Mouse (Mus musculus): ENCODE data around the gene Nav2. TPM values are rescaled to one million over a fixed set of nuclear protein-coding genes. Genes with fewer than 3 reads are reported as not detected.

Gene Nav2
- total and polyA plus RNA-seq, 3 experiments, result 2.0 to 2.7 TPM; not detected in 1

DNA sequence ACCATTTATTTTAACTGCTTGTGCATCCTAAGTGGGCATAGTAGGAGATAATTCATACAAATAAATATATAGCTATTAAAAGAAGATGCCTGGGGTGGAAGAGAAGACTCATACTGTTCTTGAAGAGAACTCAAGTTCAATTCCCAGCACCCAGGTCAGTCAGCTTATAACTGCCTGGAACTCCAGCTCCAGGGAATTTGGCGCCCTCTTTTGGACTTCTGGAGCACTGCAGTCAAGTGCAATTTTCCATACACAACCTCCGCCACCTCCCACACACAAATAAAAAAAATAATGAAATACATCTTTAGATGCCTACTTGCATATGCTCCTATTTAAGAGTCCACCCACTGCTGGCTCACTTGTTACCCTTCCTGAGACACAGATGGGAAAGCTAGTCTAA, 416.1 kb downstream of the Nav2 start:
- DNase-seq (ENCODE audit: low read depth, low spot score), result peak; percentile 39
- Histone ChIP-seq H3K4me3 (ENCODE audit: control insufficient read depth in 1 of 2, insufficient read depth in 1 of 2, low read depth in 2 of 2, low read length in 2 of 2) (no peak overlapping the region), H3K36me3 (ENCODE audit: control insufficient read depth in 1 of 2, insufficient read depth in 2 of 2, low read length in 2 of 2) (peaks cover 0 to 51% of the 10 kb centered on the region in 2 experiments; a peak in 2 of 4 replicates), H3K79me2 (ENCODE audit: control insufficient read depth, insufficient read depth, low read length, poor library complexity) (no peaks in the 10 kb centered on the region; the same call in 1 of the 2 replicates), H3K27ac (ENCODE audit: control insufficient read depth, low read depth, low read length) (no peak overlapping the region), H3K27me3 (ENCODE audit: control insufficient read depth in 1 of 2, insufficient read depth in 2 of 2, low read length in 2 of 2) (no peaks in the 10 kb centered on the region), H3K4me1 (ENCODE audit: control insufficient read depth in 1 of 2, insufficient read depth in 2 of 2, low read length in 2 of 2) (peaks cover 34 to 64% of the 10 kb centered on the region in 2 experiments), H3K9ac (ENCODE audit: control insufficient read depth, low read depth, low read length, poor library complexity, severe bottlenecking) (no peak overlapping the region), H3K9me3 (replicated peaks; ENCODE audit: insufficient read depth, low read length) (no peaks in the 10 kb centered on the region)
- TF ChIP-seq RAD21 (IDR thresholded peaks at IDR 0.05; ENCODE audit: low read depth, low read length) (peak; percentile 54), ZC3H11A (IDR thresholded peaks at IDR 0.05; ENCODE audit: low read depth, low read length) (peak; percentile 35; the same call in 1 of the 2 replicates), SMC3 (IDR thresholded peaks at IDR 0.05; ENCODE audit: low read depth, low read length) (peak; percentile 33; the same call in 1 of the 2 replicates), CTCF (IDR thresholded peaks at IDR 0.05 in 2 of 3, conservative IDR thresholded peaks at IDR 0.05 in 1 of 3; ENCODE audit: control insufficient read depth in 1 of 3, insufficient read depth in 1 of 3, low read depth in 2 of 3, low read length in 3 of 3, poor library complexity in 1 of 3, severe bottlenecking in 1 of 3) (peak; percentile 62 to 64 (median 62)), TBP (IDR thresholded peaks at IDR 0.05; ENCODE audit: low read depth, low read length) (no peak), UBTF (IDR thresholded peaks at IDR 0.05; ENCODE audit: borderline replicate concordance, insufficient read depth, low read depth, low read length) (no peak)

DNA sequence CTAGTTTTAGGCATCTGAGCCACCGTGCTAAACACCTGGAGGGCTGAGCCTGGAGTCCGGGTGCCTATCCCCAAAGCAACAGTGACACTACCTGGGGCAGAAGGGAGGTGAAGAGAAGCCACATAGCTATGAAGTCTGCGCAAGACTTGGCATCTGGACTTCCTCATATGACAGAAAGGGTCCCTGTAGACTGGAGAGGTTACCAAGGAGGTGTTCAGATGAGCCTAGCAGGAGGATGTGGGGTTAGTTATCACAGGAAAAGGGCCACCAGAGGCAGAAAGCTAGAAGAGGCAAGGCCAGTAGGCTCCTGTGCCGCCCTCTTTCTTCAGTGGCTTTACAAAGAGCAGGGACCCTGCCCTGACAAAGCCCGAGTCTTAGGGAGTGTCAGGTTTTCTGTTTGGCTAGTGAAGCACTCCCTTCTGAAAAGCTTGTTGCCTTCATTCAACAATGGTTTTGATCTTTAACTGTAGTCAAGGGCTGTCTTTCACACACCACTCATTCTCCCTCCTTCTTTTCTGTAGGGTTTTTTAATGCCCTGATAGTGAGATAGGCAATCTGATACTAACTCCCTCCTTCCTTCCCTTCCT, 417.7 kb downstream of the Nav2 start:
- H3K9ac ChIP-seq (ENCODE audit: control insufficient read depth, low read depth, low read length, poor library complexity, severe bottlenecking), result peak overlapping the region; percentile 57
- H3K9me3 ChIP-seq (replicated peaks; ENCODE audit: insufficient read depth, low read length), result no peaks in the 10 kb centered on the region
- H3K27me3 ChIP-seq (ENCODE audit: control insufficient read depth in 1 of 2, insufficient read depth in 2 of 2, low read length in 2 of 2), result no peaks in the 10 kb centered on the region
- H3K36me3 ChIP-seq (ENCODE audit: control insufficient read depth in 1 of 2, insufficient read depth in 2 of 2, low read length in 2 of 2), result peaks cover 0 to 37% of the 10 kb centered on the region in 2 experiments; a peak in 2 of 4 replicates
- peak overlapping the region in 1 of 2 experiments; percentile 4; a peak in 1 of 4 replicates for H3K4me3 ChIP-seq (ENCODE audit: control insufficient read depth in 1 of 2, insufficient read depth in 1 of 2, low read depth in 2 of 2, low read length in 2 of 2)
- DNase-seq (ENCODE audit: low read depth, low spot score), result peak; percentile 80
- no peaks in the 10 kb centered on the region for H3K79me2 ChIP-seq (ENCODE audit: control insufficient read depth, insufficient read depth, low read length, poor library complexity)
- TF ChIP-seq ELF1 (IDR thresholded peaks at IDR 0.05; ENCODE audit: low read depth, low read length) (0 out of 2 replicates have a peak, but pooled peaks have one; percentile 17), EP300 (IDR thresholded peaks at IDR 0.05; ENCODE audit: low read depth in 1 of 2, low read length in 2 of 2) (peak; percentile 21 to 32; a peak in 3 of 4 replicates), NELFE (IDR thresholded peaks at IDR 0.05; ENCODE audit: low read depth, low read length) (0 out of 2 replicates have a peak, but pooled peaks have one; percentile 5), MXI1 (IDR thresholded peaks at IDR 0.05; ENCODE audit: low read depth, low read length) (no peak), MYC (IDR thresholded peaks at IDR 0.05; ENCODE audit: low read depth, low read length) (no peak), NRF1 (IDR thresholded peaks at IDR 0.05; ENCODE audit: insufficient read depth, low read depth, low read length, poor library complexity, severe bottlenecking) (peak; percentile 44; the same call in 1 of the 2 replicates), GATA1 (IDR thresholded peaks at IDR 0.05; ENCODE audit: low read depth, low read length) (peak; percentile 62)
- peaks cover 24 to 49% of the 10 kb centered on the region in 2 experiments for H3K4me1 ChIP-seq (ENCODE audit: control insufficient read depth in 1 of 2, insufficient read depth in 2 of 2, low read length in 2 of 2)
- H3K27ac ChIP-seq (ENCODE audit: control insufficient read depth, low read depth, low read length), result peak overlapping the region; percentile 78

Data from MEL (cell line).